Mouse (Mus musculus): ENCODE results near the gene Fra10ac1.

DNA sequence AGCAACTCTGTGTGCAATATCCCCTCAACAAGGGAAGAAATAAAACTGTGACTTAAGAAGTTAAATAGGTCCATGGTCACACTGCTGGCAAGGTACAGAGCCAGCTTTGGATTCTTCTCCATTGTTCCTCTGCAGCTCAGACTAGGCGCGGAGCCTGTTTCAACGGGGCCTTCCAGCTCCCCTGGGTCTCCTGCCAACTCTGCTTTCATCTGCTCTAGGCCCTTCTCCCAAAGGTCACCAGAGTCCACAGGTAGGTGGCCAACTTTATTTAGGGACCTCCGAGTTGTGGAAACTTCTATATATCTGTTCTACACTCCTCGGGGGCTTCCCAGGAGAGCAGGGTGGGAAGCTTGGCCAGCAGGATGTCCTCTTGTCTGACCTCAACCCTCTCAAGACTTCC, 37.4 kb upstream of the Fra10ac1 start:
- no peak for TF ChIP-seq CTCF (IDR thresholded peaks at IDR 0.05; ENCODE audit: low read depth, low read length)
- no peak for TF ChIP-seq POLR2A (IDR thresholded peaks at IDR 0.05; ENCODE audit: extremely low read depth, insufficient read depth, low read length)
